Mouse (Mus musculus) liver, embryonic 14.5 days (tissue): ENCODE results near the gene Hnrnpk. TPM values are rescaled to one million over a fixed set of nuclear protein-coding genes. Genes with fewer than 3 reads are reported as not detected.
"Not testable (repeated sequence)": the region's sequence is repeated elsewhere in the genome, so short reads cannot be mapped to it uniquely, and the experiment has no call there.

Source experiments
- ATAC-seq: fragments of 200-750 bp; cut with Nextera tagmentation; 2 replicates; pipeline ENCODE4 v1.8.0; 2017; ENCODE audit warnings: moderate number of reproducible peaks, mild to moderate bottlenecking, moderate library complexity; ENCODE audit not compliant: insufficient read depth
- DNase-seq, 3 experiments: peaks; one replicate each; pipeline ENCODE4 v3.0.0-alpha.2; 2012 to 2013; ENCODE audit warnings: low read depth in 3 of 3, low spot score in 3 of 3
- H3K27ac ChIP-seq: fragments of 300-500 bp; sonication (generic); 2 replicates; pipeline ENCODE4 v1.5.1; 2014; ENCODE audit warnings: moderate library complexity, mild to moderate bottlenecking, control low read depth, inconsistent platforms
- H3K27me3 ChIP-seq: fragments of 300-500 bp; sonication (generic); 2 replicates; pipeline ENCODE4 v1.6.1; 2014; ENCODE audit warnings: mild to moderate bottlenecking, low read length, moderate library complexity; ENCODE audit not compliant: control insufficient read depth, insufficient read depth
- H3K36me3 ChIP-seq: fragments of 300-500 bp; sonication (generic); replicated peaks from 2 replicates; pipeline ENCODE4 v1.6.1; 2014; ENCODE audit warnings: low read depth; ENCODE audit not compliant: control insufficient read depth, insufficient read depth
- H3K4me1 ChIP-seq, 2 experiments: fragments of 200-500 bp in 1 of 2; fragments of 300-500 bp in 1 of 2; sonication (generic) in 1 of 2; replicated peaks; 2 replicates each; pipeline ENCODE4 v1.6.1; 2012 to 2014; ENCODE audit warnings: antibody characterized with exemption in 1 of 2, inconsistent platforms in 1 of 2, low read length in 1 of 2; ENCODE audit not compliant: control insufficient read depth in 2 of 2, insufficient read depth in 2 of 2
- H3K4me2 ChIP-seq: fragments of 300-500 bp; sonication (generic); 2 replicates; pipeline ENCODE4 v1.6.1; 2014; ENCODE audit warnings: low read depth, mild to moderate bottlenecking, control low read depth, moderate library complexity
- H3K4me3 ChIP-seq, 2 experiments: fragments of 200-500 bp in 1 of 2; fragments of 300-500 bp in 1 of 2; sonication (generic) in 1 of 2; 2 replicates each; pipeline ENCODE4 v1.5.1; 2012 to 2014; ENCODE audit warnings: low read depth in 2 of 2, low read length in 2 of 2, mild to moderate bottlenecking in 2 of 2, control low read depth in 1 of 2, inconsistent platforms in 1 of 2, moderate library complexity in 1 of 2; ENCODE audit not compliant: insufficient read depth in 1 of 2
- H3K9ac ChIP-seq: fragments of 300-500 bp; sonication (generic); replicated peaks from 2 replicates; pipeline ENCODE4 v1.6.1; 2014; ENCODE audit warnings: mild to moderate bottlenecking, control low read depth, moderate library complexity
- H3K9me3 ChIP-seq: fragments of 300-500 bp; sonication (generic); 2 replicates; pipeline ENCODE4 v1.6.1; 2016; ENCODE audit warnings: low read length, mixed read lengths; ENCODE audit not compliant: control insufficient read depth
- CTCF ChIP-seq: IDR thresholded peaks from 2 replicates; pipeline ENCODE4 v1.5.1; 2016; ENCODE audit warnings: antibody characterized with exemption, low read depth, control low read depth
- EP300 ChIP-seq: IDR thresholded peaks from 2 replicates; pipeline ENCODE4 v1.6.1; 2016; ENCODE audit warnings: antibody characterized with exemption, low read depth
- WGBS: fragments of 180-500 bp; shearing (Covaris S2); extraction: QIAGEN DNeasy Blood & Tissue Kit; methylation state at CpG from one replicate; pipeline ENCODE4 v1.1.7; 2014; ENCODE audit not compliant: insufficient replicate concordance; 5-methylcytosine and 5-hydroxymethylcytosine counted together
- polyA plus RNA-seq, 2 experiments: library from polyadenylated mRNA; depleted of rRNA in 1 of 2; stranded (reverse) in 1 of 2; unstranded in 1 of 2; fragments of >200 nt; fragmentation: Nextera tagmentation in 1 of 2; extraction: Ambion mirVana in 1 of 2; gene quantifications; 2 replicates each; pipeline versions ENCODE4 v1.2.1 to v1.2.3; 2012 to 2014

Hnrnpk gene
- polyA plus RNA-seq (2012; rRNA removed) (192 and 260 TPM in 2 replicates), polyA plus RNA-seq (2014; fragmentation: Nextera tagmentation; extraction: Ambion mirVana) (584 and 624 TPM in 2 replicates)

GRCm38 (mm10) chr13:58403243-58403642 lies at the start of gene Hnrnpk:
Hnrnpk (minus strand) TSS chr13:58403343.
- not testable (repeated sequence) for H3K27me3 ChIP-seq, DNase-seq, H3K9me3 ChIP-seq, ATAC-seq
- H3K4me3 ChIP-seq, result peak within 1 kb of the TSS; percentile 88 to 98
- peaks cover 17% of the 10 kb centered on the region for H3K36me3 ChIP-seq
- H3K9ac ChIP-seq, result peak within 1 kb of the TSS; percentile 100
- WGBS, result 3% methylated on average over 17 of the region's 17 CpGs
- peak within 1 kb of the TSS; percentile 69 for H3K4me2 ChIP-seq
- H3K27ac ChIP-seq, result peak within 1 kb of the TSS; percentile 91
- H3K4me1 ChIP-seq, result peaks cover 6 to 11% of the 10 kb centered on the region in 2 experiments; a peak in 3 of 4 replicates

GRCm38 (mm10) chr13:58452246-58452645 lies 49.1 kb upstream of the Hnrnpk start:
- ATAC-seq (no peak), DNase-seq (no peak)
- H3K9me3 ChIP-seq, result no peaks in the 10 kb centered on the region
- no peak overlapping the region for H3K4me2 ChIP-seq
- H3K36me3 ChIP-seq, result no peaks in the 10 kb centered on the region
- 47% methylated on average over 4 of the region's 4 CpGs for WGBS
- no peaks in the 10 kb centered on the region; a peak in 1 of 4 replicates for H3K4me1 ChIP-seq
- H3K4me3 ChIP-seq, result no peak overlapping the region
- H3K27ac ChIP-seq, result no peak overlapping the region
- TF ChIP-seq EP300 (no peak), CTCF (no peak)
- no peak overlapping the region for H3K9ac ChIP-seq
- peaks cover 29% of the 10 kb centered on the region for H3K27me3 ChIP-seq

GRCm38 (mm10) chr13:58450459-58451182 lies 47.5 kb upstream of the Hnrnpk start:
- Histone ChIP-seq H3K4me3 (no peak overlapping the region), H3K9me3 (no peaks in the 10 kb centered on the region), H3K27me3 (peaks cover 29% of the 10 kb centered on the region), H3K9ac (no peak overlapping the region), H3K4me2 (no peak overlapping the region), H3K36me3 (no peaks in the 10 kb centered on the region), H3K27ac (no peak overlapping the region), H3K4me1 (no peaks in the 10 kb centered on the region; a peak in 1 of 4 replicates)
- ATAC-seq, result no peak
- no peak for DNase-seq
- 69% methylated on average over 22 of the region's 22 CpGs for WGBS
- TF ChIP-seq CTCF (no peak), EP300 (no peak)

- no peak for DNase-seq
- TF ChIP-seq CTCF (no peak), EP300 (no peak)
- 39% methylated on average over 2 of the region's 2 CpGs for WGBS
- ATAC-seq, result no peak
- H3K9ac ChIP-seq, result no peak overlapping the region
- H3K27ac ChIP-seq, result no peak overlapping the region
- no peaks in the 10 kb centered on the region for H3K4me1 ChIP-seq
- H3K36me3 ChIP-seq, result no peaks in the 10 kb centered on the region
- H3K4me2 ChIP-seq, result no peak overlapping the region
- no peaks in the 10 kb centered on the region for H3K9me3 ChIP-seq
- H3K27me3 ChIP-seq, result peaks cover 3% of the 10 kb centered on the region
- no peak overlapping the region for H3K4me3 ChIP-seq
Observed at GRCm38 (mm10) chr13:58446541-58446940, 43.4 kb upstream of the Hnrnpk start.

- WGBS, result 20% methylated on average over 7 of the region's 7 CpGs
- DNase-seq (no peak), ATAC-seq (no peak)
- Histone ChIP-seq H3K27ac (no peak overlapping the region), H3K4me3 (no peak overlapping the region), H3K36me3 (no peaks in the 10 kb centered on the region), H3K27me3 (no peaks in the 10 kb centered on the region), H3K9ac (no peak overlapping the region), H3K4me2 (no peak overlapping the region), H3K9me3 (no peaks in the 10 kb centered on the region), H3K4me1 (no peaks in the 10 kb centered on the region)
- TF ChIP-seq CTCF, result no peak
- TF ChIP-seq EP300, result no peak
Observed at GRCm38 (mm10) chr13:58443787-58444186, 40.6 kb upstream of the Hnrnpk start.
